Mouse (Mus musculus) thymus, adult 2 months (tissue): ENCODE data around the gene Tmem200a.

Source experiments
- CTCF ChIP-seq: fragments of 200-500 bp; IDR thresholded peaks from 2 replicates; pipeline ENCODE4 v1.5.1; 2012; ENCODE audit warnings: mild to moderate bottlenecking, control low read depth, low read length, moderate library complexity, borderline replicate concordance; ENCODE audit not compliant: control insufficient read depth, poor library complexity, insufficient read depth; ENCODE audit errors: extremely low read depth
- POLR2A ChIP-seq: fragments of 200-500 bp; IDR thresholded peaks from 2 replicates; pipeline ENCODE4 v1.6.1; 2012; ENCODE audit warnings: mild to moderate bottlenecking, low read length, control low read depth, moderate library complexity; ENCODE audit not compliant: control insufficient read depth, poor library complexity, insufficient read depth; ENCODE audit errors: extremely low read depth

DNA sequence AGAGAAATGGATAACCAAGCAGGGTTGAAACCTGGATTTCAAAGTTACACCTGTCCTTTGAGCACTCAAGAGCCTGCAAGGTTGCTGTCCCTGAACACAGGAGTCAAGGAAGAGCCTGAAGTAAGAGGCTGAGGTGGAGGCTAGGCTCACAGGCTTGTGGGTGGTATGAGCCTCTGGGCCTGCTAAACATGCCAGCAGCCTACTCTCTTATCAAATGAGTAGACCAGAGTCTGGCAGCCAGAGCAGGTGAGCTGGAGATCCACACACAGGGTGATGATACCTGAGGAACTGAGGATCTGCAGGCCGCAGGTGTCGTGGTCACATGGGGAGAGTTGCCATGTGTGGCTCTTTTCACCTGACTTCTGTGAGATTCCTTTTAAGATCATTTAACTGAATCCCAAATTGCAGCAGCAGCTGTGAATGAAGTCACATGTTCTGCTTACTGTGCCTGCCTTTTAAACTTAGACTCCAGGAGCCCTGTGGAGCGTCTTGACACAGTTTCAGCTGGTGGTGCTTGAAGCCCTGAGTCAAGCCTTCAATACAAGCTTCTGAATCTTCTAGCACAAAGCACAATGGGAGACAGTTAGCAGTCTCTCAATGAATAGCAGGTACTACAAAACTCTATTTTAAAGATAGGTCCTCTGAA, 19.1 kb downstream of the Tmem200a start:
- TF ChIP-seq CTCF, result no peak
- no peak for TF ChIP-seq POLR2A
